8 mouse cellular contexts compared by ENCODE assay signal in genomic region chr9:59659036-59660026, GRCm38 (mm10). TPM values are rescaled to one million over a fixed set of nuclear protein-coding genes. Genes with fewer than 3 reads are reported as not detected.
DNase-seq lines count a peak whose midpoint lies in the region; ATAC-seq and TF ChIP-seq lines count a peak whose summit lies in the region.

No protein-coding gene starts in this region.

- peak; percentile 70 for ATAC-seq in erythroblast, adult 5-6 weeks (replicated peaks; ENCODE audit: low FRiP score, poor library complexity, severe bottlenecking)
- peak; percentile 32 for ATAC-seq in kidney, embryonic 14.5 days (ENCODE audit: low FRiP score, low TSS enrichment)
- peak; percentile 62 for ATAC-seq in liver, embryonic 12.5 days

- peak overlapping the region; percentile 55 for H3K4me3 ChIP-seq in bone marrow, adult 2 months (replicated peaks; ENCODE audit: control insufficient read depth, low read depth, low read length)
- peak overlapping the region; percentile 78 for H3K4me3 ChIP-seq in heart, embryonic 10.5 days
- peak overlapping the region; percentile 90 for H3K4me3 ChIP-seq in kidney, embryonic 14.5 days (ENCODE audit: low read length)
- peak overlapping the region; percentile 25 for H3K4me3 ChIP-seq in liver, embryonic 12.5 days

- peaks cover 6% of the 10 kb centered on the region; the same call in 1 of the 2 replicates for H3K4me1 ChIP-seq in bone marrow, adult 2 months (ENCODE audit: control insufficient read depth, insufficient read depth, low read length)
- peaks cover 60% of the 10 kb centered on the region for H3K4me1 ChIP-seq in heart, embryonic 10.5 days
- peaks cover 51% of the 10 kb centered on the region for H3K4me1 ChIP-seq in kidney, embryonic 14.5 days (ENCODE audit: control insufficient read depth, insufficient read depth, low read length)
- H3K4me1 ChIP-seq in liver, embryonic 12.5 days: peaks cover 88% of the 10 kb centered on the region

- no peak overlapping the region for H3K9ac ChIP-seq in kidney, embryonic 14.5 days (ENCODE audit: low read depth, low read length)
- no peak overlapping the region for H3K9ac ChIP-seq in liver, embryonic 12.5 days

- peak; percentile 71 for TF ChIP-seq CTCF in bone marrow, adult 2 months (IDR thresholded peaks at IDR 0.05; ENCODE audit: control insufficient read depth, insufficient read depth, low read length)

- H3K36me3 ChIP-seq in heart, embryonic 10.5 days: peaks cover 53% of the 10 kb centered on the region
- peaks cover 37% of the 10 kb centered on the region for H3K36me3 ChIP-seq in kidney, embryonic 14.5 days (ENCODE audit: control insufficient read depth, insufficient read depth, low read length)
- peaks cover 28% of the 10 kb centered on the region for H3K36me3 ChIP-seq in liver, embryonic 12.5 days
- H3K36me3 ChIP-seq in splenic B cell, adult 2 months (ENCODE audit: control insufficient read depth, insufficient read depth, low read length, poor library complexity, severe bottlenecking): peaks cover 3% of the 10 kb centered on the region; the same call in 1 of the 2 replicates

- WGBS in bone marrow, adult 2 months: 11% methylated on average over 14 of the region's 14 CpGs
- 30% methylated on average over 14 of the region's 14 CpGs for WGBS in heart, embryonic 10.5 days
- 29% methylated on average over 14 of the region's 14 CpGs for WGBS in kidney, embryonic 14.5 days
- 24% methylated on average over 14 of the region's 14 CpGs for WGBS in liver, embryonic 12.5 days (ENCODE audit: insufficient replicate concordance)

- H3K27ac ChIP-seq in bone marrow, adult 2 months (ENCODE audit: control insufficient read depth, insufficient read depth, low read depth, low read length, poor library complexity): peak overlapping the region; percentile 43; the same call in 1 of the 2 replicates
- peak overlapping the region; percentile 97 for H3K27ac ChIP-seq in heart, embryonic 10.5 days
- no peak overlapping the region; the same call in 1 of the 2 replicates for H3K27ac ChIP-seq in kidney, embryonic 14.5 days (ENCODE audit: low read depth, low read length)
- H3K27ac ChIP-seq in liver, embryonic 12.5 days: peak overlapping the region; percentile 56; the same call in 1 of the 2 replicates

- DNase-seq in CD4-positive helper T cell, adult 2 months (ENCODE audit: low read depth, low spot score): peak; percentile 91
- peak; percentile 95 for DNase-seq in heart, embryonic 10.5 days (ENCODE audit: low spot score)
- DNase-seq in naive thymus-derived CD4-positive, alpha-beta T cell, adult 2 months (ENCODE audit: low read depth): peak; percentile 92
- peak; percentile 89 for DNase-seq in splenic B cell, adult 2 months (ENCODE audit: low read depth, low spot score)

- TF ChIP-seq POLR2A in bone marrow, adult 2 months (IDR thresholded peaks at IDR 0.05; ENCODE audit: borderline replicate concordance, control insufficient read depth, low read depth, low read length): no peak

- no peaks in the 10 kb centered on the region for H3K27me3 ChIP-seq in heart, embryonic 10.5 days (ENCODE audit: insufficient read depth, poor library complexity, severe bottlenecking)
- H3K27me3 ChIP-seq in kidney, embryonic 14.5 days (ENCODE audit: control insufficient read depth, insufficient read depth, low read length): no peaks in the 10 kb centered on the region
- H3K27me3 ChIP-seq in liver, embryonic 12.5 days (replicated peaks): peaks cover 33% of the 10 kb centered on the region
- H3K27me3 ChIP-seq in splenic B cell, adult 2 months (ENCODE audit: control insufficient read depth, insufficient read depth, low read length, poor library complexity, severe bottlenecking): no peaks in the 10 kb centered on the region

- peak overlapping the region; percentile 79 for H3K4me2 ChIP-seq in kidney, embryonic 14.5 days (replicated peaks; ENCODE audit: low read depth, low read length)
- H3K4me2 ChIP-seq in liver, embryonic 12.5 days: peak overlapping the region; percentile 94

- H3K9me3 ChIP-seq in heart, embryonic 10.5 days: no peaks in the 10 kb centered on the region
- H3K9me3 ChIP-seq in kidney, embryonic 14.5 days (ENCODE audit: control insufficient read depth, low read length): no peaks in the 10 kb centered on the region
- H3K9me3 ChIP-seq in liver, embryonic 12.5 days (replicated peaks): no peaks in the 10 kb centered on the region

RNA-seq across cellular contexts. Expression of gene Pkm, which starts 3.2 kb away (rescaled TPM):
- 121 and 351 TPM in 2 replicates for polyA plus RNA-seq in bone marrow, adult 2 months (2011; ENCODE audit: insufficient read depth, insufficient read length, low replicate concordance, missing spikeins)
- total RNA-seq in erythroblast, adult 5-6 weeks (2015; ENCODE audit: low replicate concordance): 36.3 and 60.8 TPM in 2 replicates
- total RNA-seq in erythroblast, adult 5-6 weeks (2017; ENCODE audit: low replicate concordance): 150 and 158 TPM in 2 replicates
- 2,435 and 2,436 TPM in 2 replicates for polyA plus RNA-seq in heart, embryonic 10.5 days (2016; fragmentation: Nextera tagmentation; extraction: Ambion mirVana)
- polyA plus RNA-seq in kidney, embryonic 14.5 days (2014; fragmentation: Nextera tagmentation; extraction: Ambion mirVana): 879 and 1,230 TPM in 2 replicates
- 439 and 489 TPM in 2 replicates for polyA plus RNA-seq in liver, embryonic 12.5 days (2016; fragmentation: Nextera tagmentation; extraction: Ambion mirVana)

RNA-seq across cellular contexts. Expression of gene Gramd2, which starts 20.6 kb away (rescaled TPM):
- polyA plus RNA-seq in bone marrow, adult 2 months (2011; ENCODE audit: insufficient read depth, insufficient read length, low replicate concordance, missing spikeins): 2.8 TPM in 1 of 2 replicates, not detected in the other
- total RNA-seq in erythroblast, adult 5-6 weeks (2015; ENCODE audit: low replicate concordance): 1.3 TPM in 1 of 2 replicates, not detected in the other
- not detected in 2 replicates for total RNA-seq in erythroblast, adult 5-6 weeks (2017; ENCODE audit: low replicate concordance)
- polyA plus RNA-seq in heart, embryonic 10.5 days (2016; fragmentation: Nextera tagmentation; extraction: Ambion mirVana): 0.10 and 0.18 TPM in 2 replicates
- 0.66 TPM in 2 replicates for polyA plus RNA-seq in kidney, embryonic 14.5 days (2014; fragmentation: Nextera tagmentation; extraction: Ambion mirVana)
- 0.04 and 0.07 TPM in 2 replicates for polyA plus RNA-seq in liver, embryonic 12.5 days (2016; fragmentation: Nextera tagmentation; extraction: Ambion mirVana)

RNA-seq across cellular contexts. Expression of gene Parp6, which starts 42.2 kb away (rescaled TPM):
- polyA plus RNA-seq in bone marrow, adult 2 months (2011; ENCODE audit: insufficient read depth, insufficient read length, low replicate concordance, missing spikeins): 18.6 and 41.4 TPM in 2 replicates
- total RNA-seq in erythroblast, adult 5-6 weeks (2015; ENCODE audit: low replicate concordance): 3.1 and 5.4 TPM in 2 replicates
- 1.3 and 1.8 TPM in 2 replicates for total RNA-seq in erythroblast, adult 5-6 weeks (2017; ENCODE audit: low replicate concordance)
- 19.3 and 23.9 TPM in 2 replicates for polyA plus RNA-seq in heart, embryonic 10.5 days (2016; fragmentation: Nextera tagmentation; extraction: Ambion mirVana)
- 17.9 and 23.9 TPM in 2 replicates for polyA plus RNA-seq in kidney, embryonic 14.5 days (2014; fragmentation: Nextera tagmentation; extraction: Ambion mirVana)
- polyA plus RNA-seq in liver, embryonic 12.5 days (2016; fragmentation: Nextera tagmentation; extraction: Ambion mirVana): 6.4 and 7.5 TPM in 2 replicates

Comparison
In these comparisons a context has a peak if more than half of its experiments do, and no peak if none do; other contexts are left out.
1. H3K4me3 ChIP-seq: peak in every context shown above with its lines; median percentile 90 in kidney, embryonic 14.5 days; 78 in heart, embryonic 10.5 days; 55 in bone marrow, adult 2 months; 25 in liver, embryonic 12.5 days.